Mouse (Mus musculus): ENCODE measurements around the gene Slc48a1. TPM values are rescaled to one million over a fixed set of nuclear protein-coding genes. Genes with fewer than 3 reads are reported as not detected.

The Slc48a1 gene
- polyA plus RNA-seq, 1 experiment from 2014 or later, result 69.6 TPM

DNA sequence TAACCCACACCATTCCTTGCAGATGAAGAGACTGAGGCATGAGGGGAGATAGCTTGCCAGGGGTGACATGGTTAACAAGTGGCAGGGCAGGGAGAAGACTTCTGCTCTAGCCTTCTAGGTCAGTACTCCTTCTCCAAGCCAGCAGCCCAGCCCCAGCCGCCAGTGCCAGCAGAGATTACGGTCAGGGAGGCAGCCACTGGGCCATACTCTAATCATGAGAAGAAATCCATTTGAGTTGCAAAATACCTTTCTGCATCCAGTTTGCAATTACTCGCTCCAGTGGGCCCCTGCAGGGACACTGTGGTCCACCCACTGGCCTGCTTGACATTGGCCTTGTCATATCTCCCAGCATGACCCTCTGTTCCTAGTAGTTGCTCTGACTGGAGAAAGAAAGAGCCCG lies 60.1 kb downstream of the Slc48a1 start:
- no peak overlapping the region for H3K4me2 ChIP-seq (ENCODE audit: low read length)
- 89% methylated on average over 4 of the region's 4 CpGs for whole genome bisulfite sequencing
- peaks cover 31 to 36% of the 10 kb centered on the region in 2 experiments for H3K4me1 ChIP-seq (ENCODE audit: control insufficient read depth in 2 of 2, insufficient read depth in 2 of 2, low read length in 2 of 2)
- no peaks in the 10 kb centered on the region for H3K9me3 ChIP-seq (ENCODE audit: control insufficient read depth, low read length)
- H3K27me3 ChIP-seq (ENCODE audit: control insufficient read depth, insufficient read depth, low read length), result no peaks in the 10 kb centered on the region
- H3K9ac ChIP-seq (ENCODE audit: low read length), result no peak overlapping the region
- no peak for ATAC-seq (ENCODE audit: insufficient number of reproducible peaks, insufficient read depth, low FRiP score, low read depth)
- H3K27ac ChIP-seq (replicated peaks in 1 of 2; ENCODE audit: control insufficient read depth in 1 of 2, insufficient read depth in 1 of 2, low read depth in 2 of 2, low read length in 2 of 2), result peak overlapping the region in 1 of 2 experiments; percentile 24; a peak in 1 of 4 replicates
- no peak overlapping the region for H3K4me3 ChIP-seq (ENCODE audit: control insufficient read depth in 1 of 2, insufficient read depth in 1 of 2, low read depth in 1 of 2, low read length in 2 of 2)
- H3K36me3 ChIP-seq (ENCODE audit: control insufficient read depth, insufficient read depth, low read length), result no peaks in the 10 kb centered on the region

DNA sequence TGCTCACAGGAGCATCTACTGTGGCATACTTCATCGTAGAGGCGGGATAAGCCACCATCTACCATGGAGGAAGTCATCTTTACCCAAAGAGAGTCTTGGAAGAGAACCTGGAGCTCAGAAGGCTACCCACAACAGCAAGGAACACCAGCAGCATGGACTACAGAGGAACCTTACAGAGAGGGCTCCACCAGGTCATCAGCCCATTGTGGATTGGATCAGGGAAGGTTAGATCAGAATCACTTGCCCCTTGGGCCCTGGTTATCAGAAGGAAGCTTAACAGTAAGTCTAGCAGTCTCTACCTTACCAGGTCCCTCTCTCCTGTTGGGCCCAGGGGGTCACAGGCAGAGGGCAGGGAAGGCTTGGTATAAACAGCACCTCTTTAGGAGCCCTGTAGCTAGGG lies 60.7 kb downstream of the Slc48a1 start:
- 84% methylated on average over 2 of the region's 2 CpGs for WGBS
- Histone ChIP-seq H3K36me3 (ENCODE audit: control insufficient read depth, insufficient read depth, low read length) (no peaks in the 10 kb centered on the region), H3K27me3 (ENCODE audit: control insufficient read depth, insufficient read depth, low read length) (no peaks in the 10 kb centered on the region), H3K4me1 (ENCODE audit: control insufficient read depth in 2 of 2, insufficient read depth in 2 of 2, low read length in 2 of 2) (peaks cover 31 to 36% of the 10 kb centered on the region in 2 experiments), H3K4me2 (ENCODE audit: low read length) (no peak overlapping the region), H3K9me3 (ENCODE audit: control insufficient read depth, low read length) (no peaks in the 10 kb centered on the region), H3K27ac (replicated peaks in 1 of 2; ENCODE audit: control insufficient read depth in 1 of 2, insufficient read depth in 1 of 2, low read depth in 2 of 2, low read length in 2 of 2) (no peak overlapping the region), H3K9ac (ENCODE audit: low read length) (no peak overlapping the region), H3K4me3 (ENCODE audit: control insufficient read depth in 1 of 2, insufficient read depth in 1 of 2, low read depth in 1 of 2, low read length in 2 of 2) (no peak overlapping the region)
- no peak for ATAC-seq (ENCODE audit: insufficient number of reproducible peaks, insufficient read depth, low FRiP score, low read depth)

DNA sequence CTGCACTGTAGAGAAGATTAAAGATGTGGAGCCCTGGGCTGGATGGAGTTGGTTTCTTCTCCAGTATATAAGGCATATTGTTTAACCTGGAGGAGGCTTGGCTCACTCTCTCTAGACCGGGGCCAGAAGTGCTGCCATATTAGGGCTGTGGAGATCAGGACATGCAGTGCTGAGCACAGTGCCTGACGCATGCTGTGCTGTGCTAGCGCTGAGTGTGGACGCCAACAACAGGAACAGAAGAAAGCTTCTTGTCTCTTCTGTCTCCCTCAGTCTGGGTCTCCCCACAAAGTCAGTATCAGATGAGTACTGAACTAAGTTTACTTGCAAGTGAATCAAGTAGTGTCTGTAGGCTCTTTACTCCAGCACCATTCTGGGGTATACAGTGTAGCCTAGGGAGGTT lies 61.2 kb downstream of the Slc48a1 start:
- Histone ChIP-seq H3K27me3 (ENCODE audit: control insufficient read depth, insufficient read depth, low read length) (no peaks in the 10 kb centered on the region), H3K36me3 (ENCODE audit: control insufficient read depth, insufficient read depth, low read length) (no peaks in the 10 kb centered on the region), H3K4me3 (ENCODE audit: control insufficient read depth in 1 of 2, insufficient read depth in 1 of 2, low read depth in 1 of 2, low read length in 2 of 2) (no peak overlapping the region), H3K27ac (replicated peaks in 1 of 2; ENCODE audit: control insufficient read depth in 1 of 2, insufficient read depth in 1 of 2, low read depth in 2 of 2, low read length in 2 of 2) (peak overlapping the region in 1 of 2 experiments; percentile 41; a peak in 3 of 4 replicates), H3K9me3 (ENCODE audit: control insufficient read depth, low read length) (no peaks in the 10 kb centered on the region), H3K4me2 (ENCODE audit: low read length) (no peak overlapping the region), H3K9ac (ENCODE audit: low read length) (no peak overlapping the region), H3K4me1 (ENCODE audit: control insufficient read depth in 2 of 2, insufficient read depth in 2 of 2, low read length in 2 of 2) (peaks cover 31 to 36% of the 10 kb centered on the region in 2 experiments)
- WGBS, result 64% methylated on average over 4 of the region's 4 CpGs
- ATAC-seq (ENCODE audit: insufficient number of reproducible peaks, insufficient read depth, low FRiP score, low read depth), result no peak

DNA sequence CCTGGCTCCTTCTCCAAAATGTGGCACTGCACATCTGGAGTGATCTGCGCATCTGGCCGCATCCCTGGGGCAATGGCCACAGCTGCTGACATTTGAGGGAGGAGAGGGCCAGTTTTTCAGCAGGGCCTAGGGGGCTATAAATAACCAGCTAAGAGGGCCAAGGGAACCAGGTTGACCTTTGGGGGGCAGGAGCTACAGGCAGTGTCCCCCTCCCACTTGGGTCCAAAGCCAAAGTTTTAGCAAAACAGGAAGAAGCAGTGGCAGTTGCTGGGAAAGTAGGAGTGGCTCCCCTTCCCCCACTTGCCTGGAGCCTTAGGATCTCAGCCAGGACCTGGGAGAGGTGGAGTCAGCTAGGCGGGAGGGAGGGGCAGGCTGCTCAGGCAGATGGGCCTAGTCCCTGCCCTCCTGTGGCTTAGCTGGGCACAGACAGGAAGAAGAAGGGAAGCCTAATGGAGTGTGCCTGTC lies 61.7 kb downstream of the Slc48a1 start:
- ATAC-seq (ENCODE audit: insufficient number of reproducible peaks, insufficient read depth, low FRiP score, low read depth), result peak; percentile 76
- no peaks in the 10 kb centered on the region for H3K36me3 ChIP-seq (ENCODE audit: control insufficient read depth, insufficient read depth, low read length)
- no peak overlapping the region for H3K4me3 ChIP-seq (ENCODE audit: control insufficient read depth in 1 of 2, insufficient read depth in 1 of 2, low read depth in 1 of 2, low read length in 2 of 2)
- no peaks in the 10 kb centered on the region for H3K9me3 ChIP-seq (ENCODE audit: control insufficient read depth, low read length)
- H3K9ac ChIP-seq (ENCODE audit: low read length), result no peak overlapping the region; the same call in 1 of the 2 replicates
- 18% methylated on average over 3 of the region's 3 CpGs for WGBS
- H3K27me3 ChIP-seq (ENCODE audit: control insufficient read depth, insufficient read depth, low read length), result no peaks in the 10 kb centered on the region
- no peak overlapping the region for H3K4me2 ChIP-seq (ENCODE audit: low read length)
- H3K4me1 ChIP-seq (ENCODE audit: control insufficient read depth in 2 of 2, insufficient read depth in 2 of 2, low read length in 2 of 2), result peaks cover 31 to 36% of the 10 kb centered on the region in 2 experiments
- H3K27ac ChIP-seq (replicated peaks in 1 of 2; ENCODE audit: control insufficient read depth in 1 of 2, insufficient read depth in 1 of 2, low read depth in 2 of 2, low read length in 2 of 2), result peak overlapping the region; percentile 34 to 41; a peak in 3 of 4 replicates

DNA sequence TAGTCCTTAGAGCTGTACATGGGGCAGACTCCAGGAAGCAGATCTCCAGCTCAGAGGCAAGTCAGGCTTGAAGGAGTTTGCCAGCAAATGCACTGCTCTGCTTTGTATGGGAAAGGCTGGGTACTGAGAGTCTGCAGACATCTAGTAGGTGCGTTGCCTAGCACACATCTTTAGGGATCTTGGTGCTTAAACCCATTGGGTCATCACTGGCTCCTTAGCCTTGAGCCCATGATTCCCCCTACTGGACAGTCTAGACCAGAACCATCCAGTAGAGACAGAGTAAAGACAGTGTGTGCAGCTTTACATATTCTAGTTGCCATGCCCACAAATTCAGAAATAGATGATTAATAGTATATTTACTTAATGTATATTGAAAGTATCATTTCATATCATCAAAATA lies 62.5 kb downstream of the Slc48a1 start:
- 83% methylated on average over 1 of the region's 1 CpGs for WGBS
- Histone ChIP-seq H3K4me3 (ENCODE audit: control insufficient read depth in 1 of 2, insufficient read depth in 1 of 2, low read depth in 1 of 2, low read length in 2 of 2) (no peak overlapping the region), H3K9ac (ENCODE audit: low read length) (peak overlapping the region; percentile 16; the same call in 1 of the 2 replicates), H3K27me3 (ENCODE audit: control insufficient read depth, insufficient read depth, low read length) (no peaks in the 10 kb centered on the region), H3K27ac (replicated peaks in 1 of 2; ENCODE audit: control insufficient read depth in 1 of 2, insufficient read depth in 1 of 2, low read depth in 2 of 2, low read length in 2 of 2) (peak overlapping the region in 1 of 2 experiments; percentile 41; a peak in 2 of 4 replicates), H3K4me1 (ENCODE audit: control insufficient read depth in 2 of 2, insufficient read depth in 2 of 2, low read length in 2 of 2) (peaks cover 31 to 36% of the 10 kb centered on the region in 2 experiments), H3K9me3 (ENCODE audit: control insufficient read depth, low read length) (no peaks in the 10 kb centered on the region), H3K4me2 (ENCODE audit: low read length) (no peak overlapping the region), H3K36me3 (ENCODE audit: control insufficient read depth, insufficient read depth, low read length) (no peaks in the 10 kb centered on the region)
- no peak for ATAC-seq (ENCODE audit: insufficient number of reproducible peaks, insufficient read depth, low FRiP score, low read depth)

DNA sequence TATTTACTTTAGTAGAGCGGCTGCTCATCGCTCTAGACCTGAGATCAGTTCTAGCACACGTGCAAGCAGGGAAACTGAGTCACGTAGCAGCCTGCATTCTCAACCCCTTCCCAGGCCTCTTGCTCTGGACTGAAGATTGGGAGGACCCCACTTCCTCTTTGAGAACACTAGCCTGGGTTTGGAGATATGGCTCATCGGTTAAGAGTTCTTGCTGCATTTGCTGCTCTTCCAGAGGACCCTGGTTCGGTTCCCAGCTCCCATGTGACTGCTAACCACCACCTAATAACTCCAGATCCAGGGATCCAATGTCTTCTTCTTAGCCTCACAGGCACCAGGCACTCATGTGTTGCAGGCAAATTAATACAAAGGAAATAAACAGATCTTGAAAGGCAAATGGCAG lies 63.1 kb downstream of the Slc48a1 start:
- WGBS, result 91% methylated on average over 6 of the region's 6 CpGs
- H3K36me3 ChIP-seq (ENCODE audit: control insufficient read depth, insufficient read depth, low read length), result no peaks in the 10 kb centered on the region
- H3K9me3 ChIP-seq (ENCODE audit: control insufficient read depth, low read length), result 0 out of 2 replicates have a peak, but pooled peaks cover 4% of the 10 kb centered on the region
- H3K4me1 ChIP-seq (ENCODE audit: control insufficient read depth in 2 of 2, insufficient read depth in 2 of 2, low read length in 2 of 2), result peaks cover 27 to 36% of the 10 kb centered on the region in 2 experiments
- no peak overlapping the region for H3K27ac ChIP-seq (replicated peaks in 1 of 2; ENCODE audit: control insufficient read depth in 1 of 2, insufficient read depth in 1 of 2, low read depth in 2 of 2, low read length in 2 of 2)
- H3K9ac ChIP-seq (ENCODE audit: low read length), result no peak overlapping the region
- H3K4me2 ChIP-seq (ENCODE audit: low read length), result no peak overlapping the region
- ATAC-seq (ENCODE audit: insufficient number of reproducible peaks, insufficient read depth, low FRiP score, low read depth), result no peak
- no peaks in the 10 kb centered on the region for H3K27me3 ChIP-seq (ENCODE audit: control insufficient read depth, insufficient read depth, low read length)
- no peak overlapping the region for H3K4me3 ChIP-seq (ENCODE audit: control insufficient read depth in 1 of 2, insufficient read depth in 1 of 2, low read depth in 1 of 2, low read length in 2 of 2)

DNA sequence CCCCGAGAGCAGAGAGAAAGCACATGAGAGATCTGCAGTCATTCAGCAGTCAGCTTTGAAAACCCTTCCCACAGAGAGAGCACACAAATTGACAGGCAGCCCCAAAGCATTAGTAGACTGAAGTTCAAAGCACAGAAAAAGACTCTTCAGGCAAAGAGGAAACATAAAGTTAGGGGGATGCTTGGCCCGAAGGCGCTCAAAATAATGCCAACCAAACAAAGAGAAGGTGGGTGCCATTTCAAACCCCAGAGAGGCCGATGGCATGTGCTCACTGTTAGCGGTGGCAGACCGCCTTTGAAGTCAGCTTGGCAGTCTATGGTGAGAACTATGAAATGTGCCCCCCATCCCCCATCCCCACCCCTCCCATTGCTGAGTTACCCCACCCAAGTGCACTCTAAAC lies 63.7 kb downstream of the Slc48a1 start:
- H3K36me3 ChIP-seq (ENCODE audit: control insufficient read depth, insufficient read depth, low read length), result no peaks in the 10 kb centered on the region
- no peak overlapping the region for H3K9ac ChIP-seq (ENCODE audit: low read length)
- no peak overlapping the region for H3K27ac ChIP-seq (replicated peaks in 1 of 2; ENCODE audit: control insufficient read depth in 1 of 2, insufficient read depth in 1 of 2, low read depth in 2 of 2, low read length in 2 of 2)
- 0 out of 2 replicates have a peak, but pooled peaks cover 4% of the 10 kb centered on the region for H3K9me3 ChIP-seq (ENCODE audit: control insufficient read depth, low read length)
- no peak overlapping the region for H3K4me3 ChIP-seq (ENCODE audit: control insufficient read depth in 1 of 2, insufficient read depth in 1 of 2, low read depth in 1 of 2, low read length in 2 of 2)
- no peak overlapping the region for H3K4me2 ChIP-seq (ENCODE audit: low read length)
- ATAC-seq (ENCODE audit: insufficient number of reproducible peaks, insufficient read depth, low FRiP score, low read depth), result no peak
- WGBS, result 83% methylated on average over 6 of the region's 6 CpGs
- no peaks in the 10 kb centered on the region for H3K27me3 ChIP-seq (ENCODE audit: control insufficient read depth, insufficient read depth, low read length)
- H3K4me1 ChIP-seq (ENCODE audit: control insufficient read depth in 2 of 2, insufficient read depth in 2 of 2, low read length in 2 of 2), result peaks cover 21 to 31% of the 10 kb centered on the region in 2 experiments

Data from heart, embryonic 14.5 days (tissue).